Mouse (Mus musculus): ENCODE data around the gene Phka1. TPM values are rescaled to one million over a fixed set of nuclear protein-coding genes. Genes with fewer than 3 reads are reported as not detected.
A peak's percentile ranks its signal among the peaks of the same experiment; 100 is the strongest.
"Not testable (repeated sequence)": the region's sequence is repeated elsewhere in the genome, so short reads cannot be mapped to it uniquely, and the experiment has no call there.

Gene Phka1
- total RNA-seq (2014; fragmentation: Nextera tagmentation) = 7.7 and 8.2 TPM in 2 replicates
- 5.5 and 5.8 TPM in 2 replicates for total RNA-seq (2017)
- polyA plus RNA-seq (2012) = 1.1 and 1.2 TPM in 2 replicates

DNA sequence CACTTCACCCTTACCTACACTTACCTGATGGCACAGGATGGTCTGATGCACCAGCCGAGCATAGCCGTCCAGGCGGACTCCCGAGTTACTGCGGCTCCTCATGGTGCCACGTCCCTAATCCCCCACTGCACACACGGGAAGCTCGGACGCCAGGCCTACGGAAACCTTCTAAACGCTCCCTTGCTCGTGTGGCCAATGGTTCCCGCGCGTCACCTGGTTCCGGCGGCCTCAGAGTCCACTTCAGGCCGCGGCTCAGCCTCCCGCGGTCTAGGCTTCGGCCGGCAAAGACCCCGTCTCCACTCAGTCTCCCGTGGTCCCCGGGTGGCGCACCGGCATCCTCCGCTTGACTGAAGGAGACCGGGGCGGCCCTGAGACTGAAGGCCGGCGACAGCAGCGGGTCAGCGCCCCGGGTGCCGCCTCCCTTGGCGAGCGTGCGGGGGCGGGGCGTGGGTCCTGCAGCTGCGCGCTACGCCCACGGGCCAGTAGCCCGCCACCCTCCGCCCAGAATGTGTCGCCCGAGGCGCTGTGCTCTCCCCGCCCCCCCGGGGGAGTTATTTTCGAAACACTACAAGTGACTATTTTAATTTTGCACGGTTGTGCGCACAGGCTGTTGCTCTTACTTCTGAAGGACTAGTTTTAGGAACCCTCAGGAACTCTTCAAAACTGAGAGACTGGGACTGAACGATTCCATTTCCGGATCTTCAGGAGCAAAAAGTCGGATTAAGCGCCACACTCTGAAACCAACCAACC lies at the start of gene Phka1:
Phka1 (minus strand) TSS at position 424 of the 750 bp plus-strand sequence.
- ATAC-seq (ENCODE audit: extremely low read depth, insufficient number of reproducible peaks, low FRiP score, poor library complexity, severe bottlenecking) (peak; percentile 63), DNase-seq (ENCODE audit: low spot score) (peak; percentile 46)
- H3K4me3 ChIP-seq (ENCODE audit: low read depth, low read length) = peak within 1 kb of the TSS; percentile 74
- no peaks in the 10 kb centered on the region for H3K36me3 ChIP-seq (replicated peaks)
- H3K4me1 ChIP-seq (ENCODE audit: insufficient read depth, low read depth, low read length) = peaks cover 13% of the 10 kb centered on the region
- no peaks in the 10 kb centered on the region for H3K27me3 ChIP-seq (ENCODE audit: insufficient read depth, low read length)
- H3K9me3 ChIP-seq (replicated peaks) = no peaks in the 10 kb centered on the region
- TF ChIP-seq CTCF (IDR thresholded peaks at IDR 0.05; ENCODE audit: low read depth, low read length) (no peak), POLR2AphosphoS5 (IDR thresholded peaks at IDR 0.05; ENCODE audit: insufficient replicate concordance, low read depth, low read length) (no peak), GATA2 (IDR thresholded peaks at IDR 0.05; ENCODE audit: borderline replicate concordance, low read depth, low read length) (no peak), TAL1 (conservative IDR thresholded peaks at IDR 0.05; ENCODE audit: low read depth, low read length) (no peak), GATA1 (IDR thresholded peaks at IDR 0.05; ENCODE audit: borderline replicate concordance, low read length) (no peak)

GRCm38 (mm10) chrX:102689252-102689651 lies 45.2 kb upstream of the Phka1 start:
- ATAC-seq (ENCODE audit: extremely low read depth, insufficient number of reproducible peaks, low FRiP score, poor library complexity, severe bottlenecking); H3K36me3 ChIP-seq (replicated peaks); H3K9me3 ChIP-seq (replicated peaks); DNase-seq (ENCODE audit: low spot score); H3K4me3 ChIP-seq (ENCODE audit: low read depth, low read length); H3K27me3 ChIP-seq (ENCODE audit: insufficient read depth, low read length); H3K4me1 ChIP-seq (ENCODE audit: insufficient read depth, low read depth, low read length): not testable (repeated sequence)

DNA sequence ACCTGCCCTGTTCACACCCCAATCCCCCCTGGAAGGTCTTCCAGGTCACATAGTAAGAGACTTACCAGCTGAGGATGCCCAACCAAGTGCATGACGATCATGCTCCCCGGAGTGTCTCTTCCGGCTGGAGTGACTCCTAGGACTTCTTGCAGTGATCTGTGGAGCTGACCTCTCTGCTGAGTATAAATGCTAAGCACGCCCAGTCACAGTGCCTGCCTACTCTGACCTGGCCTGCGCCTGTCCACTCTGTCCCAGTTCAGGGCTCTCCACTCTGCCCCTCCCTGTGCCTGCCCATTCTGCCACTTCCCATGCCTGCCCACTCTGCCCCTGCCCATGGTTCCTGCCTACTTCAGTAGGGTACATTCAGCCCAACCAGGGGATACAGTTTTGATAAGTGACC lies 42.8 kb upstream of the Phka1 start, which contains the start of gene Gm3880:
Gm3880 (minus strand) TSS at position 101 of the 400 bp plus-strand sequence.
- H3K9me3 ChIP-seq (replicated peaks); H3K27me3 ChIP-seq (ENCODE audit: insufficient read depth, low read length); H3K4me1 ChIP-seq (ENCODE audit: insufficient read depth, low read depth, low read length); DNase-seq (ENCODE audit: low spot score); ATAC-seq (ENCODE audit: extremely low read depth, insufficient number of reproducible peaks, low FRiP score, poor library complexity, severe bottlenecking); H3K36me3 ChIP-seq (replicated peaks); H3K4me3 ChIP-seq (ENCODE audit: low read depth, low read length): not testable (repeated sequence)

DNA sequence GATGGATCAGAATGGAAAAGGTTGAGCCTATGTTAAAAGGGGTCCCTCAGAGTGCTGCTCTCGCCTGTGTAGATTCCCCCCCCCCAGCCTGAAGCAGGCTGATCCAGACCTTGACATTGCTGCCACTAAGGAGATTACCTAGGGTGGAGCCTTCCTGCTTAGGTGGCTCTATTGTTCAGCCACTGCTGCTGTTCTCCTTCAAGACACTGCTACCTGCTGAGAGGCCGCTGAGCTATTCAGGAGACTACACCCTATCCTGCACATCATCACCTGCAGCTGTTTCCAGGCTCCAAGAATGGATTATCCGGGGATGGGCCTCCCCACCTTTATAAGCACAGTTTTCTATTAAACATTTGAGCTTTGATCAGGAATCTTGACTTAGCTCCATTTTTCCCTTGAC lies 40.7 kb upstream of the Phka1 start:
- not testable (repeated sequence) for ATAC-seq (ENCODE audit: extremely low read depth, insufficient number of reproducible peaks, low FRiP score, poor library complexity, severe bottlenecking); H3K4me3 ChIP-seq (ENCODE audit: low read depth, low read length); H3K36me3 ChIP-seq (replicated peaks); H3K4me1 ChIP-seq (ENCODE audit: insufficient read depth, low read depth, low read length); H3K9me3 ChIP-seq (replicated peaks); DNase-seq (ENCODE audit: low spot score); H3K27me3 ChIP-seq (ENCODE audit: insufficient read depth, low read length)

DNA sequence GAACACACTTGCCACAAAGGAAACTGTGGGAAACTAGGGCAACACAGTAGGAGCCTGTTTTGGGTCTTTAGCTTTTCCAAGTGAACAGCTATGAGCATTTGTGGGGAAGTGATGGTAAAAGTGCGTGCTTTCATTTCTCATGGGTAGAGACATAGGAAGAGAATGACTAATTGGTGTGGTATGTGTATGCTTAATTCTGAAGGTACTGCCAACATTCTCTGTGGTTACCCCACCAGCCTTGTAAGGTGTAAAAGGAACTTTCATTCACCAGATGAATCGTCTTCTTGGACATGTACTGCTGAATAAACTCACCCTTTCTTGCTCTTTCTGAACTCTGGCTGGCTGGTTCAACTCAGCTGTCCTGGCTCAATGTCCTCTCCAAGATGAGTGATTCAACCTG lies 22.6 kb upstream of the Phka1 start:
- Histone ChIP-seq H3K4me1 (ENCODE audit: insufficient read depth, low read depth, low read length) (no peaks in the 10 kb centered on the region), H3K9me3 (replicated peaks) (no peaks in the 10 kb centered on the region), H3K27me3 (ENCODE audit: insufficient read depth, low read length) (peaks cover 2% of the 10 kb centered on the region; the same call in 1 of the 2 replicates), H3K4me3 (ENCODE audit: low read depth, low read length) (no peak overlapping the region), H3K36me3 (replicated peaks) (no peaks in the 10 kb centered on the region)
- DNase-seq (ENCODE audit: low spot score) (no peak), ATAC-seq (ENCODE audit: extremely low read depth, insufficient number of reproducible peaks, low FRiP score, poor library complexity, severe bottlenecking) (no peak)
- no peak for TF ChIP-seq CTCF (IDR thresholded peaks at IDR 0.05; ENCODE audit: low read depth, low read length)
- TF ChIP-seq GATA2 (IDR thresholded peaks at IDR 0.05; ENCODE audit: borderline replicate concordance, low read depth, low read length) = no peak
- TF ChIP-seq GATA1 (IDR thresholded peaks at IDR 0.05; ENCODE audit: borderline replicate concordance, low read length) = no peak
- TF ChIP-seq POLR2AphosphoS5 (IDR thresholded peaks at IDR 0.05; ENCODE audit: insufficient replicate concordance, low read depth, low read length) = no peak
- TF ChIP-seq TAL1 (conservative IDR thresholded peaks at IDR 0.05; ENCODE audit: low read depth, low read length) = no peak

DNA sequence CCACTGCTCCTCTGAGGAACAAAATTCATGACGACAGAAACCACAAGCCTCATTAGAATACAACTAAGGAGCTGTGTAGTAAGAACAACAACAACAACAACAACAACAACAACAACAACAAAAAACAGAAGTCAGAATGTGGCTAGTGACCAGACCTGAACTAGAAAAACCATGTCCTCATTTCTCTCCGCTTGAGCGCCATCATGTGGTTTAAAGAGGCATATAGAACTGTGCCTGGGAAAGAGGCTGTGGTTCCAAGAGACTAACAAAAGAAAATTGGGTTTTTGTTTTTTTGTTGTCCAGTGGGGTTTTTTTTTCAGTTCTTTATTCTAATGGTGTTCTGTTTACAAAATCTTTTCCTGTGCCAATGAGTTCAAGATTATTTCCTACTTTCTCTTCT lies 16.7 kb upstream of the Phka1 start:
- no peaks in the 10 kb centered on the region for H3K27me3 ChIP-seq (ENCODE audit: insufficient read depth, low read length)
- no peaks in the 10 kb centered on the region for H3K9me3 ChIP-seq (replicated peaks)
- H3K4me1 ChIP-seq (ENCODE audit: insufficient read depth, low read depth, low read length) = no peaks in the 10 kb centered on the region
- no peak overlapping the region for H3K4me3 ChIP-seq (ENCODE audit: low read depth, low read length)
- no peak for TF ChIP-seq TAL1 (conservative IDR thresholded peaks at IDR 0.05; ENCODE audit: low read depth, low read length)
- TF ChIP-seq GATA1 (IDR thresholded peaks at IDR 0.05; ENCODE audit: borderline replicate concordance, low read length) = no peak
- no peak for TF ChIP-seq POLR2AphosphoS5 (IDR thresholded peaks at IDR 0.05; ENCODE audit: insufficient replicate concordance, low read depth, low read length)
- no peak for TF ChIP-seq CTCF (IDR thresholded peaks at IDR 0.05; ENCODE audit: low read depth, low read length)
- TF ChIP-seq GATA2 (IDR thresholded peaks at IDR 0.05; ENCODE audit: borderline replicate concordance, low read depth, low read length) = no peak
- no peak for ATAC-seq (ENCODE audit: extremely low read depth, insufficient number of reproducible peaks, low FRiP score, poor library complexity, severe bottlenecking)
- no peaks in the 10 kb centered on the region for H3K36me3 ChIP-seq (replicated peaks)
- peak; percentile 3 for DNase-seq (ENCODE audit: low spot score)

- Histone ChIP-seq H3K27me3 (ENCODE audit: insufficient read depth, low read length) (no peaks in the 10 kb centered on the region), H3K9me3 (replicated peaks) (no peaks in the 10 kb centered on the region), H3K4me3 (ENCODE audit: low read depth, low read length) (no peak overlapping the region), H3K4me1 (ENCODE audit: insufficient read depth, low read depth, low read length) (peaks cover 13% of the 10 kb centered on the region), H3K36me3 (replicated peaks) (no peaks in the 10 kb centered on the region)
- DNase-seq (ENCODE audit: low spot score) (no peak), ATAC-seq (ENCODE audit: extremely low read depth, insufficient number of reproducible peaks, low FRiP score, poor library complexity, severe bottlenecking) (no peak)
- no peak for TF ChIP-seq GATA2 (IDR thresholded peaks at IDR 0.05; ENCODE audit: borderline replicate concordance, low read depth, low read length)
- TF ChIP-seq GATA1 (IDR thresholded peaks at IDR 0.05; ENCODE audit: borderline replicate concordance, low read length) = no peak
- TF ChIP-seq CTCF (IDR thresholded peaks at IDR 0.05; ENCODE audit: low read depth, low read length) = no peak
Measured at GRCm38 (mm10) chrX:102645691-102646090, 1.6 kb upstream of the Phka1 start.

All from G1E (cell line).